Mouse (Mus musculus) G1E (cell line): ENCODE results near the gene Aars. TPM values are rescaled to one million over a fixed set of nuclear protein-coding genes. Genes with fewer than 3 reads are reported as not detected.
A peak's percentile ranks its signal among the peaks of the same experiment; 100 is the strongest.

ENCODE experiments used
- ATAC-seq: 2 replicates; pipeline ENCODE4 v1.8.0; 2016; ENCODE audit warnings: mild to moderate bottlenecking; ENCODE audit not compliant: insufficient number of reproducible peaks, poor library complexity, low FRiP score, severe bottlenecking; ENCODE audit errors: extremely low read depth
- DNase-seq: peaks from one replicate; pipeline ENCODE4 v3.0.0; 2012; ENCODE audit warnings: low spot score
- H3K27me3 ChIP-seq: 2 replicates; pipeline ENCODE4 v1.6.1; 2012; ENCODE audit warnings: mild to moderate bottlenecking, low read length, inconsistent platforms; ENCODE audit not compliant: insufficient read depth
- H3K36me3 ChIP-seq: replicated peaks from 2 replicates; pipeline ENCODE3; 2012; ENCODE audit warnings: mild to moderate bottlenecking, inconsistent platforms
- H3K4me1 ChIP-seq: 2 replicates; pipeline ENCODE4 v1.6.1; 2012; ENCODE audit warnings: low read depth, low read length, inconsistent platforms, mixed read lengths; ENCODE audit not compliant: insufficient read depth
- H3K4me3 ChIP-seq: 2 replicates; pipeline ENCODE4 v1.5.1; 2012; ENCODE audit warnings: low read depth, mild to moderate bottlenecking, inconsistent platforms, low read length, moderate library complexity, mixed read lengths
- H3K9me3 ChIP-seq: replicated peaks from 2 replicates; pipeline ENCODE4 v1.6.1; 2012; ENCODE audit warnings: inconsistent platforms
- CTCF ChIP-seq: IDR thresholded peaks from 2 replicates; pipeline ENCODE4 v1.5.1; 2012; ENCODE audit warnings: low read depth, low read length, inconsistent platforms, mixed read lengths
- GATA1 ChIP-seq: IDR thresholded peaks from 2 replicates; pipeline ENCODE4 v1.6.1; 2012; ENCODE audit warnings: borderline replicate concordance, low read length, inconsistent platforms, mixed read lengths
- GATA2 ChIP-seq: IDR thresholded peaks from 2 replicates; pipeline ENCODE4 v1.6.1; 2012; ENCODE audit warnings: low read depth, low read length, inconsistent platforms, borderline replicate concordance
- POLR2AphosphoS5 ChIP-seq: IDR thresholded peaks from 2 replicates; pipeline ENCODE4 v1.6.1; 2012; ENCODE audit warnings: low read depth, low read length, inconsistent platforms; ENCODE audit not compliant: insufficient replicate concordance
- TAL1 ChIP-seq: conservative IDR thresholded peaks from 2 replicates; pipeline ENCODE4 v1.6.1; 2012; ENCODE audit warnings: low read depth, low read length, inconsistent platforms, mixed read lengths
- polyA plus RNA-seq: library from polyadenylated mRNA; stranded (reverse); fragments of >175 nt; gene quantifications from 2 replicates; pipeline ENCODE4 v1.2.3, GENCODE M21; 2012
- total RNA-seq, 2 experiments: library from RNA; stranded (forward) in 1 of 2; stranded (reverse) in 1 of 2; fragments of 200-1000 nt in 1 of 2; fragments of >200 nt in 1 of 2; fragmentation: Nextera tagmentation in 1 of 2; gene quantifications; 2 replicates each; pipeline ENCODE4 v1.2.3; 2014 to 2017

Aars gene
- total and polyA plus RNA-seq, 3 experiments = 56.4 to 131 (median 81.8) TPM

DNA sequence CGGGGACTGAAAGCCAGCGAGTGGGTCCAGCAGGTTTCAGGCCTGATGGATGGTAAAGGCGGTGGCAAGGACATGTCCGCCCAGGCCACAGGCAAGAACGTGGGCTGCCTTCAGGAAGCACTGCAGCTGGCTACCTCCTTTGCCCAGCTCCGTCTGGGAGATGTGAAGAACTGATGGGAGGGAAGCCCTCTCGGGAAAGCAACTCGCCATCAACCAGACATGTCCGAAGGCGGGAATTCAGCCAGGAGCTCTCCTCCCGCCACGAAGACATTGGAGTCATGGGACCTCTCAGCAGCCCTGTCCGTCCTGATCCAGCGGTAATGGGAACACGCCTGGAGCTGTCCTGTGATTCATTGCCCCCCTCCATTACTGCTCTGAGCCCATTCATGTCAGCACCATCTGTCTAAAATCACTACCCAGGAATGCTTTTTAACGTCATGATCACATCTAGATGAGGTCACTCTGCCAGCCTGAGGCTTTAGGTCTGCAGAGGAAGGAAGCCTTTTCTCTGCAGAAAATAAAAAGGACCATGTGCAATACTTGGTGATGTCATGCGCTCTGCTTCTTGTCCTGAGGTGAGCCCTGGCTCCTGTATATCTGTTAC lies 22.2 kb downstream of the Aars start:
- Histone ChIP-seq H3K4me3 (peak overlapping the region; percentile 34; the same call in 1 of the 2 replicates), H3K36me3 (peaks cover 87% of the 10 kb centered on the region), H3K9me3 (no peaks in the 10 kb centered on the region), H3K4me1 (peaks cover 45% of the 10 kb centered on the region), H3K27me3 (peaks cover under 1% of the 10 kb centered on the region; the same call in 1 of the 2 replicates)
- ATAC-seq = no peak
- DNase-seq = no peak
- no peak for TF ChIP-seq POLR2AphosphoS5
- no peak for TF ChIP-seq CTCF
- TF ChIP-seq GATA2 = no peak
- TF ChIP-seq GATA1 = no peak
- TF ChIP-seq TAL1 = no peak

DNA sequence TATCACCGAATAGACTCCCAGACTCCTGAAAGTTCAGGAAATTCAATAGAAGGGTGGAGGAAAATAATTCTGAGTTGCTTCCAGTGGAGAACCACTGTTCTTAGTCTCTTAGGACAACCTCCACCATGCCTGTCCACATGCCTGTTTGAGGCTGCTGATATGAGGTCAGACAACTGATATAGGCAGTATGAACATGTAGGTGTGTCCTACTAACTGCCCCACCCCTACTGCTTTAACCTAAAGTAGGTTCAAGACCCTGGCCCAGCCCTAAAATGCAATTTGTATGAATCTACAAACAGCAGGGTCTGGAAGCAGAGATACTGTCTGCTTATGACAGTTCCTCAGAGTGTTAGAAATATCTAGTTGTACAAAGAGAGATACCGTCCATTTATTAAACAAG lies 22.7 kb downstream of the Aars start:
- peaks cover 82% of the 10 kb centered on the region for H3K36me3 ChIP-seq
- no peak overlapping the region; the same call in 1 of the 2 replicates for H3K4me3 ChIP-seq
- DNase-seq = no peak
- H3K9me3 ChIP-seq = no peaks in the 10 kb centered on the region
- no peak for TF ChIP-seq GATA2
- no peak for TF ChIP-seq CTCF
- TF ChIP-seq GATA1 = no peak
- TF ChIP-seq POLR2AphosphoS5 = no peak
- TF ChIP-seq TAL1 = no peak
- ATAC-seq = no peak
- peaks cover 5% of the 10 kb centered on the region; the same call in 1 of the 2 replicates for H3K27me3 ChIP-seq
- H3K4me1 ChIP-seq = peaks cover 48% of the 10 kb centered on the region

DNA sequence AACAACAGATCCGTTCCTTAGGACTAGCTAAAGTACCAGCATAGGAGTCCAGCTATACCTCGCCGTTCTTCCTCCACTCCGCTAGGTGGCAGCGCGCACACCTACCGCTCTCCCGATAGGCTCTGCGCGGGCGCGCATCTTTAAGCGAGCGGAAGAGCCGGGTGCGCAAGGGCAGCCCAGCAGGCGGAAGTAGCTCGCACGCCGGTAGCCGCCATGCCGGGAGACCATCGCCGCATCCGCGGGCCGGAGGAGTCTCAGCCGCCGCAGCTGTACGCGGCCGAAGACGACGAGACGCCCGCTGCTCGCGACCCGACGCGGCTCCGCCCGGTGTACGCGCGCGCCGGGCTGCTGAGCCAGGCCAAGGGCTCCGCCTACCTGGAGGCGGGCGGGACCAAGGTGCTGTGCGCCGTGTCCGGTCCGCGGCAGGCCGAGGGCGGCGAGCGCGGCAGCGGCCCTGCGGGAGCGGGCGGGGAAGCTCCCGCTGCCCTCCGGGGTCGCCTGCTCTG lies 23.3 kb downstream of the Aars start, which contains the start of gene Exosc6:
Gene Exosc6 (plus strand): TSS at position 182 of the 506 bp plus-strand sequence.
- peaks cover 54% of the 10 kb centered on the region for H3K4me1 ChIP-seq

DNA sequence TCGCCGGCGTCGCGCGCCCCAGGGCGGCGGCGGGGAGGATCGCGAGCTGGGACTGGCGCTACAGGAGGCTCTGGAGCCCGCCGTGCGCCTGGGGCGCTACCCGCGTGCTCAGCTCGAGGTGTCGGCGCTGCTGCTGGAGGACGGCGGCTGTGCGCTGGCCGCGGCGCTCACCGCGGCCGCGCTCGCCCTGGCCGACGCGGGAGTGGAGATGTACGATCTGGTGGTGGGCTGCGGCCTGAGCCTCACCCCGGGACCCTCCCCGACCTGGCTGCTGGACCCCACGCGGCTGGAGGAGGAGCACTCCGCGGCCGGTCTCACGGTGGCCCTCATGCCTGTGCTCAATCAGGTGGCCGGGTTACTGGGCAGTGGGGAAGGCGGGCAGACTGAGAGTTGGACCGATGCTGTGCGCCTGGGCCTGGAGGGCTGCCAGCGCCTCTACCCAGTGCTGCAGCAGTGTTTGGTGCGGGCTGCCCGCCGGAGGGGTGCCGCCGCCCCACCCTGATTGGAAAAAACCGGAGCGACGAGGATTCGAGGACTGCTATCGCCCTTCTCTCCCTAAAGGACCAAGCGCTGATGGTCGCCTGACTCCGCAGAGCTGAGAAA lies 23.8 kb downstream of the Aars start:
- peak; percentile 43 for DNase-seq
- Histone ChIP-seq H3K36me3 (peaks cover 71% of the 10 kb centered on the region), H3K4me3 (peak overlapping the region; percentile 96), H3K4me1 (peaks cover 58% of the 10 kb centered on the region), H3K9me3 (no peaks in the 10 kb centered on the region), H3K27me3 (peaks cover 12% of the 10 kb centered on the region)
- TF ChIP-seq GATA1 = no peak
- no peak for TF ChIP-seq TAL1
- TF ChIP-seq POLR2AphosphoS5 = no peak
- no peak for TF ChIP-seq CTCF
- TF ChIP-seq GATA2 = no peak
- ATAC-seq = no peak

More for the DNA sequence above, 23.3 kb downstream of the Aars start, which contains the start of gene Exosc6:
- H3K4me3 ChIP-seq = peak within 1 kb of the TSS; percentile 96
- H3K27me3 ChIP-seq = peaks cover 9% of the 10 kb centered on the region
- DNase-seq (peak; percentile 87), ATAC-seq (peak; percentile 90)
- H3K36me3 ChIP-seq = peaks cover 76% of the 10 kb centered on the region
- TF ChIP-seq CTCF (peak; percentile 79), GATA2 (no peak)
- H3K9me3 ChIP-seq = no peaks in the 10 kb centered on the region

GRCm38 (mm10) chr8:111058946-111059572 lies 26.1 kb downstream of the Aars start:
- DNase-seq (peak; percentile 60), ATAC-seq (no peak)
- H3K4me3 ChIP-seq = no peak overlapping the region
- H3K9me3 ChIP-seq = no peaks in the 10 kb centered on the region
- TF ChIP-seq POLR2AphosphoS5 (no peak), GATA1 (no peak), TAL1 (no peak), CTCF (no peak), GATA2 (no peak)
- peaks cover 71% of the 10 kb centered on the region for H3K4me1 ChIP-seq
- peaks cover 48% of the 10 kb centered on the region for H3K36me3 ChIP-seq
- H3K27me3 ChIP-seq = peaks cover 21% of the 10 kb centered on the region

- H3K27me3 ChIP-seq = peaks cover 35% of the 10 kb centered on the region
- no peak for TF ChIP-seq GATA1
- TF ChIP-seq CTCF = no peak
- TF ChIP-seq TAL1 = no peak
- no peak for TF ChIP-seq GATA2
- TF ChIP-seq POLR2AphosphoS5 = no peak
- DNase-seq = no peak
- H3K9me3 ChIP-seq = no peaks in the 10 kb centered on the region
- peak overlapping the region; percentile 70 for H3K4me3 ChIP-seq
- H3K4me1 ChIP-seq = peaks cover 60% of the 10 kb centered on the region
- peaks cover 28% of the 10 kb centered on the region for H3K36me3 ChIP-seq
- ATAC-seq = no peak
Observed at GRCm38 (mm10) chr8:111061688-111062071, 28.7 kb downstream of the Aars start.
